Mouse (Mus musculus): ENCODE results near the gene Mroh7. TPM values are rescaled to one million over a fixed set of nuclear protein-coding genes. Genes with fewer than 3 reads are reported as not detected.

Mroh7 gene
- polyA plus RNA-seq, 2 experiments = 0.06 to 0.22 TPM

GRCm38 (mm10) chr4:106645797-106646196, 84.9 kb downstream of the Mroh7 start:
- no peak overlapping the region for H3K4me2 ChIP-seq (ENCODE audit: low read depth)
- 58% methylated on average over 5 of the region's 5 CpGs for WGBS (ENCODE audit: insufficient replicate concordance)
- TF ChIP-seq CTCF (IDR thresholded peaks at IDR 0.05; ENCODE audit: low read depth) (no peak), EP300 (IDR thresholded peaks at IDR 0.05; ENCODE audit: low read depth) (no peak)

GRCm38 (mm10) chr4:106644218-106644610, 86.5 kb downstream of the Mroh7 start:
- Histone ChIP-seq H3K9ac (replicated peaks) (no peak overlapping the region), H3K4me3 (ENCODE audit: insufficient read depth in 1 of 2, low read depth in 2 of 2, low read length in 2 of 2) (no peak overlapping the region), H3K9me3 (ENCODE audit: control insufficient read depth, low read length) (no peaks in the 10 kb centered on the region), H3K4me1 (replicated peaks; ENCODE audit: control insufficient read depth in 2 of 2, insufficient read depth in 2 of 2, low read length in 1 of 2) (no peaks in the 10 kb centered on the region), H3K36me3 (replicated peaks; ENCODE audit: control insufficient read depth, insufficient read depth, low read depth) (no peaks in the 10 kb centered on the region), H3K27me3 (ENCODE audit: control insufficient read depth, insufficient read depth, low read length) (no peaks in the 10 kb centered on the region), H3K27ac (no peak overlapping the region), H3K4me2 (ENCODE audit: low read depth) (no peak overlapping the region)
- DNase-seq (ENCODE audit: low read depth in 3 of 3, low spot score in 3 of 3) = no peak
- 50% methylated on average over 6 of the region's 6 CpGs for WGBS (ENCODE audit: insufficient replicate concordance)
- TF ChIP-seq CTCF (IDR thresholded peaks at IDR 0.05; ENCODE audit: low read depth) (no peak), EP300 (IDR thresholded peaks at IDR 0.05; ENCODE audit: low read depth) (no peak)
- no peak for ATAC-seq (ENCODE audit: insufficient read depth)

More at GRCm38 (mm10) chr4:106645797-106646196, 84.9 kb downstream of the Mroh7 start:
- H3K4me1 ChIP-seq (replicated peaks; ENCODE audit: control insufficient read depth in 2 of 2, insufficient read depth in 2 of 2, low read length in 1 of 2) = 0 out of 4 replicates have a peak, but pooled peaks cover 0 to 2% of the 10 kb centered on the region in 2 experiments
- no peaks in the 10 kb centered on the region for H3K27me3 ChIP-seq (ENCODE audit: control insufficient read depth, insufficient read depth, low read length)
- H3K4me3 ChIP-seq (ENCODE audit: insufficient read depth in 1 of 2, low read depth in 2 of 2, low read length in 2 of 2) = no peak overlapping the region
- no peak overlapping the region for H3K27ac ChIP-seq
- no peaks in the 10 kb centered on the region for H3K36me3 ChIP-seq (replicated peaks; ENCODE audit: control insufficient read depth, insufficient read depth, low read depth)
- H3K9me3 ChIP-seq (ENCODE audit: control insufficient read depth, low read length) = no peaks in the 10 kb centered on the region
- ATAC-seq (ENCODE audit: insufficient read depth) (no peak), DNase-seq (ENCODE audit: low read depth in 3 of 3, low spot score in 3 of 3) (no peak)
- no peak overlapping the region for H3K9ac ChIP-seq (replicated peaks)

- no peak for DNase-seq (ENCODE audit: low read depth in 3 of 3, low spot score in 3 of 3)
Measured at GRCm38 (mm10) chr4:106643483-106644217, 87.1 kb downstream of the Mroh7 start.

GRCm38 (mm10) chr4:106634086-106634479, 96.6 kb downstream of the Mroh7 start:
- Histone ChIP-seq H3K27me3 (ENCODE audit: control insufficient read depth, insufficient read depth, low read length) (no peaks in the 10 kb centered on the region), H3K9ac (replicated peaks) (no peak overlapping the region), H3K27ac (no peak overlapping the region), H3K4me1 (replicated peaks; ENCODE audit: control insufficient read depth in 2 of 2, insufficient read depth in 2 of 2, low read length in 1 of 2) (0 out of 4 replicates have a peak, but pooled peaks cover 0 to 2% of the 10 kb centered on the region in 2 experiments), H3K9me3 (ENCODE audit: control insufficient read depth, low read length) (no peaks in the 10 kb centered on the region), H3K36me3 (replicated peaks; ENCODE audit: control insufficient read depth, insufficient read depth, low read depth) (no peaks in the 10 kb centered on the region), H3K4me3 (ENCODE audit: insufficient read depth in 1 of 2, low read depth in 2 of 2, low read length in 2 of 2) (no peak overlapping the region), H3K4me2 (ENCODE audit: low read depth) (no peak overlapping the region)
- ATAC-seq (ENCODE audit: insufficient read depth) (no peak), DNase-seq (ENCODE audit: low read depth in 3 of 3, low spot score in 3 of 3) (no peak)
- 28% methylated on average over 9 of the region's 9 CpGs for WGBS (ENCODE audit: insufficient replicate concordance)
- TF ChIP-seq CTCF (IDR thresholded peaks at IDR 0.05; ENCODE audit: low read depth) = no peak
- TF ChIP-seq EP300 (IDR thresholded peaks at IDR 0.05; ENCODE audit: low read depth) = no peak

More at GRCm38 (mm10) chr4:106643483-106644217, 87.1 kb downstream of the Mroh7 start:
- WGBS (ENCODE audit: insufficient replicate concordance) = 22% methylated on average over 8 of the region's 8 CpGs
- Histone ChIP-seq H3K9ac (replicated peaks) (no peak overlapping the region), H3K4me1 (replicated peaks; ENCODE audit: control insufficient read depth in 2 of 2, insufficient read depth in 2 of 2, low read length in 1 of 2) (no peaks in the 10 kb centered on the region), H3K27me3 (ENCODE audit: control insufficient read depth, insufficient read depth, low read length) (no peaks in the 10 kb centered on the region), H3K9me3 (ENCODE audit: control insufficient read depth, low read length) (no peaks in the 10 kb centered on the region), H3K27ac (no peak overlapping the region), H3K36me3 (replicated peaks; ENCODE audit: control insufficient read depth, insufficient read depth, low read depth) (no peaks in the 10 kb centered on the region), H3K4me2 (ENCODE audit: low read depth) (no peak overlapping the region), H3K4me3 (ENCODE audit: insufficient read depth in 1 of 2, low read depth in 2 of 2, low read length in 2 of 2) (no peak overlapping the region)
- TF ChIP-seq EP300 (IDR thresholded peaks at IDR 0.05; ENCODE audit: low read depth) (no peak), CTCF (IDR thresholded peaks at IDR 0.05; ENCODE audit: low read depth) (no peak)
- no peak for ATAC-seq (ENCODE audit: insufficient read depth)

GRCm38 (mm10) chr4:106633281-106634085, 97.2 kb downstream of the Mroh7 start:
- 40% methylated on average over 8 of the region's 8 CpGs for WGBS (ENCODE audit: insufficient replicate concordance)
- Histone ChIP-seq H3K4me1 (replicated peaks; ENCODE audit: control insufficient read depth in 2 of 2, insufficient read depth in 2 of 2, low read length in 1 of 2) (0 out of 4 replicates have a peak, but pooled peaks cover 0 to 4% of the 10 kb centered on the region in 2 experiments), H3K27me3 (ENCODE audit: control insufficient read depth, insufficient read depth, low read length) (no peaks in the 10 kb centered on the region), H3K9me3 (ENCODE audit: control insufficient read depth, low read length) (no peaks in the 10 kb centered on the region), H3K4me2 (ENCODE audit: low read depth) (no peak overlapping the region), H3K27ac (no peak overlapping the region), H3K4me3 (ENCODE audit: insufficient read depth in 1 of 2, low read depth in 2 of 2, low read length in 2 of 2) (no peak overlapping the region), H3K9ac (replicated peaks) (no peak overlapping the region), H3K36me3 (replicated peaks; ENCODE audit: control insufficient read depth, insufficient read depth, low read depth) (no peaks in the 10 kb centered on the region)
- TF ChIP-seq CTCF (IDR thresholded peaks at IDR 0.05; ENCODE audit: low read depth) (no peak), EP300 (IDR thresholded peaks at IDR 0.05; ENCODE audit: low read depth) (no peak)
- DNase-seq (ENCODE audit: low read depth in 3 of 3, low spot score in 3 of 3) (no peak), ATAC-seq (ENCODE audit: insufficient read depth) (no peak)

Data from liver, embryonic 14.5 days (tissue).